Mouse (Mus musculus) limb, embryonic 15.5 days (tissue): ENCODE results near the gene Sys1. TPM values are rescaled to one million over a fixed set of nuclear protein-coding genes. Genes with fewer than 3 reads are reported as not detected.
A peak's percentile ranks its signal among the peaks of the same experiment; 100 is the strongest.

Experiments
- ATAC-seq: fragments of 200-750 bp; cut with Nextera tagmentation; 2 replicates; pipeline ENCODE4 v1.8.0; 2017; ENCODE audit warnings: low read depth, moderate TSS enrichment; ENCODE audit not compliant: insufficient number of reproducible peaks, low FRiP score, low TSS enrichment
- H3K27ac ChIP-seq: fragments of 300-500 bp; sonication (generic); 2 replicates; pipeline ENCODE4 v1.5.1; 2015; ENCODE audit warnings: moderate library complexity, mild to moderate bottlenecking, inconsistent platforms
- H3K27me3 ChIP-seq: fragments of 300-500 bp; sonication (generic); 2 replicates; pipeline ENCODE4 v1.6.1; 2015; ENCODE audit warnings: inconsistent platforms
- H3K36me3 ChIP-seq: fragments of 300-500 bp; sonication (generic); 2 replicates; pipeline ENCODE4 v1.6.1; 2015; ENCODE audit warnings: inconsistent platforms
- H3K4me1 ChIP-seq: fragments of 300-500 bp; sonication (generic); 2 replicates; pipeline ENCODE4 v1.6.1; 2015; ENCODE audit warnings: inconsistent platforms
- H3K4me2 ChIP-seq: fragments of 300-500 bp; sonication (generic); 2 replicates; pipeline ENCODE4 v1.6.1; 2015; ENCODE audit warnings: mild to moderate bottlenecking, inconsistent platforms
- H3K4me3 ChIP-seq: fragments of 300-500 bp; sonication (generic); 2 replicates; pipeline ENCODE4 v1.5.1; 2015; ENCODE audit warnings: mild to moderate bottlenecking, inconsistent platforms
- H3K9ac ChIP-seq: fragments of 300-500 bp; sonication (generic); 2 replicates; pipeline ENCODE4 v1.6.1; 2015; ENCODE audit warnings: inconsistent platforms
- H3K9me3 ChIP-seq: fragments of 300-500 bp; sonication (generic); 2 replicates; pipeline ENCODE4 v1.6.1; 2016; ENCODE audit warnings: inconsistent platforms
- WGBS: fragments of 180-500 bp; shearing (Covaris S2); methylation state at CpG from one replicate; pipeline ENCODE4 v1.1.7; 2015; 5-methylcytosine and 5-hydroxymethylcytosine counted together
- polyA plus RNA-seq: library from polyadenylated mRNA; unstranded; fragments of >200 nt; fragmentation: Nextera tagmentation; extraction: Ambion mirVana; gene quantifications from 2 replicates; pipeline ENCODE4 v1.2.1, GENCODE M21; 2015

The Sys1 gene
- polyA plus RNA-seq, 1 experiment from 2014 or later = 61.2 TPM

DNA sequence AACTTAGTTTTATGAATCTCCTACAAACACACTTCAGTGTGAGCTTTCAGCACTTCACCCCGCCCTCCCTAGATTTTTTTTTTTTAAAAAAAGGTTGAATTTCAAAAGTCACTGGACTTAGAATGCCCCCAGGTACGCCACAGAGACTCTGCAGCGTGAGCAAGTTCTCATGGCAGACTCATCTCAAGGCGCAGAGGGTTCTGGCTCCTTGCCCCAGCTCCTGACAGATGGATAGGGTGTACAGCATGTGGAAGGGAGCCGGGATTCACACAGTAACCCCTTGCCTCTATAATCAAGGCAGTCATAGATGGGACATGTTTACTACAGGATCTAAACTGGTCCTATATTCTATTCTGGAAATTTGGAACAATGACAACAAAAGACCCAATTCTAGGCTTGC lies 31.4 kb upstream of the Sys1 start:
- Histone ChIP-seq H3K4me3 (no peak overlapping the region), H3K9ac (no peak overlapping the region), H3K4me1 (peaks cover 13% of the 10 kb centered on the region; the same call in 1 of the 2 replicates), H3K9me3 (no peaks in the 10 kb centered on the region), H3K36me3 (peaks cover 60% of the 10 kb centered on the region), H3K27me3 (no peaks in the 10 kb centered on the region; the same call in 1 of the 2 replicates), H3K4me2 (no peak overlapping the region), H3K27ac (no peak overlapping the region)
- WGBS = 62% methylated on average over 5 of the region's 5 CpGs
- no peak for ATAC-seq

DNA sequence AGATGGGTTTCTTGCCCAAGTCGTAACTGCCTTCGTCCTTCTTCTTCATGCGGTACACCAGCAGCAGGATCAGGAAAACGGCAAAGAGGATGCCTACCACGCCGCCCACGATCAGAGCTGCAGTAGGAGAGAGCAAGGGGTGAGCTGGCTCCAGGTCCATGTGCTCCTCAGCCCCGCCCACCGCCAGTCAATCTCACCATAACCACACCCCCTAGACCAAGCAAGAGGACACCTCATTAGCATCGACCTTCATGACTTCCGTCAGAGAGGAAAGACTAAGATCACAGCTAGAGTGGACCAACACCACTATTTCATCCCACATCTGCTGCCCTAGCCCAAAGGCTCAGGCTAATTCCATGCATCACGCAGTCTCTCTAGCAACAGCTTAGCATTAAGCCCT lies 30.6 kb upstream of the Sys1 start:
- Histone ChIP-seq H3K27me3 (no peaks in the 10 kb centered on the region; the same call in 1 of the 2 replicates), H3K36me3 (peaks cover 60% of the 10 kb centered on the region), H3K9ac (no peak overlapping the region), H3K4me3 (no peak overlapping the region), H3K27ac (no peak overlapping the region), H3K4me1 (peaks cover 21% of the 10 kb centered on the region), H3K9me3 (no peaks in the 10 kb centered on the region), H3K4me2 (no peak overlapping the region)
- no peak for ATAC-seq
- WGBS = 35% methylated on average over 12 of the region's 12 CpGs

DNA sequence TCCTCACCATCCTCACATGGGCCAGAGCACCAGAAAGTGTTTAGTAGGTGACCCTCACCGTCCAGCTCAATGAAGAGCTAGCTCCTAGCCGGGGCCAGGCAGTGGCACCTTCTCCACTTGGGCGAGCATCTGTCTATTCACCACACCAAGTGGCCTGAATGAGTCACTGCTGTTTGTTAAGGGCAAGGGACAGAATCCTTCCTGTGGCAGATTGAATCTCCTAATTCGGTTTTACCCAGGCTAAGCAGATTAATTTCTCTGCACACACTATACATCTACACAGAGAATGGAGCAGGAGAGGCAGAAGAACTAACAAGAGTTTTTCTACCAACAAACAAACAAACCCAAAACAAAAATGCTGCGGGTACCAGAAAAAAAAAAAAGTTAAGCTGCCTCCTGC lies 29.8 kb upstream of the Sys1 start:
- no peak for ATAC-seq
- Histone ChIP-seq H3K4me2 (no peak overlapping the region), H3K4me1 (peaks cover 27% of the 10 kb centered on the region), H3K27me3 (no peaks in the 10 kb centered on the region; the same call in 1 of the 2 replicates), H3K36me3 (peaks cover 60% of the 10 kb centered on the region), H3K4me3 (no peak overlapping the region), H3K27ac (no peak overlapping the region), H3K9ac (no peak overlapping the region), H3K9me3 (no peaks in the 10 kb centered on the region)
- 88% methylated on average over 5 of the region's 5 CpGs for WGBS

DNA sequence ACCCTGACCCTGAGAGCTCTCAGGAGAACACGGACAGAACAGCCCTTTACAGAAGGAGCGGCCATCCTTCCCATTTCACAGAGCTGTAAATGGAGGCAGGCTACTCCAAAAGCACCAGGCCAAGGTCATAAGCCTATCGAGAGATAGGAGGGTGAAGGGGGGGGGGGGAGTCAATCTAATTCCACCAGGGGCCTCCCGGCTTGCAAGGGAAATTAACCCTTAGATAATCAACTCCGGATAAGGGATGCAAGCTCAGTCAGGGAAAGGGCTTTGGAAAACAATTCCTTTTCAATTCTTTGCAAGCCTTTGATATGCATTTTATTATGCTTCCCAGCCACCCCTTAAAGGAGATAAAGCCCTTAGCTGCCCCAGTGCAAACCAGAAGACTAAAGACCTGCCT lies 28.3 kb upstream of the Sys1 start:
- Histone ChIP-seq H3K36me3 (peaks cover 57% of the 10 kb centered on the region), H3K27ac (no peak overlapping the region), H3K9me3 (no peaks in the 10 kb centered on the region), H3K27me3 (no peaks in the 10 kb centered on the region; the same call in 1 of the 2 replicates), H3K4me2 (no peak overlapping the region), H3K4me1 (peaks cover 31% of the 10 kb centered on the region), H3K9ac (no peak overlapping the region), H3K4me3 (no peak overlapping the region)
- WGBS = 43% methylated on average over 5 of the region's 5 CpGs
- ATAC-seq = no peak

DNA sequence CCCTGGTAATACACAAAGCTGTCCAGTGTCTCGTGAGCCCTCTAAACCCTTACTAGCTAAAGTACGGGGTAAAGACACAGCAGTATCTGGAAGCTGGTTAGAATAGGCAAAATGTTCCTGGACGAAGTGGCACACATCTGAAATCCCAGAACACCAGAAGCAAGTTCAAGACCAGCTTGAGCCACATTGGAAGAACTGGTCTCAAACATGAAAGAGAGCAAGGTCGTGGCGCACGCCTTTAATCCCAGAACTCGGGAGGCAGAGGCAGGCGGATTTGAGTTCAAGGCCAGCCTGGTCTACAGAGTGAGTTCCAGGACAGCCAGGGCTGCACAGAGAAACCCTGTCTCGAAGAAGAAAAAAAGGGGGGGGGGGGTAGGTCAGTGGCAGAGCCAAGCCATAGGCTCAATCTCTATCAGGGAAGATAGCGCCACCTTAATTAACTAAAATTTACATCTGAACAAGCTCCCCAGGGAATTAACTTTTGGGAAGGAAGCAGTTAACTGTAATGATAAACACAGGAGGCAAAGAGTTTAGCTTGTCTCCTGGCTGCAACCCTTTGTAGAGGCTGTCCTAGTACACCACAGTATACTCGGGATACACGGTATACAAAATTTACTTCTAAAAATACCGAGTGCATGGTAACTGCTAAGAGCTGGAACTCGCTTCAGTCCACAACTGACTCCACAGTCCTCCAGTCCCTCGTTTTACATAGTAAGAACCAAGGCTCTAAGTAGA lies 26.7 kb upstream of the Sys1 start:
- WGBS = 49% methylated on average over 15 of the region's 15 CpGs
- peak overlapping the region; percentile 2; the same call in 1 of the 2 replicates for H3K27ac ChIP-seq
- H3K9me3 ChIP-seq = no peaks in the 10 kb centered on the region
- ATAC-seq = no peak
- peaks cover 45% of the 10 kb centered on the region for H3K36me3 ChIP-seq
- H3K4me3 ChIP-seq = no peak overlapping the region
- H3K9ac ChIP-seq = no peak overlapping the region
- no peak overlapping the region for H3K4me2 ChIP-seq
- H3K4me1 ChIP-seq = peaks cover 47% of the 10 kb centered on the region
- H3K27me3 ChIP-seq = no peaks in the 10 kb centered on the region; the same call in 1 of the 2 replicates

DNA sequence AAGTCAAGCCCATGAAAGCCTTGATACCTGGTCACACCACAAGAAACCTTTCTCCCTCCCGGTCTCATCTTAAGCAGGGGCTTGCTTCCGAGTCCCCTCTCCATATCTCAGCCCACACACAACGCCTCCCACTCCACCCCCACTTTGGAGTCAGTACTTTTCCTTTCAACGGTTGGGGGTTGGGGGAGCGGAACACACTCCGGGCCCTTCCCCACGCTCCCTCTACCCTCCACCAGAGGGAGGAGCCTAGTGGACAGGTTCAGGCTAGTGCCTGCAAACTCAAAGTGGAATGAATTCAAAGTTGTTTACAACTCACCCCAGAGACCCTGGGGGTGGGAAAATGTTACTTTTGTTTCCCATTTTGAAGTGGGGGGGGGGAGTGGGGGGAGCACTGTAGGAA lies 26.1 kb upstream of the Sys1 start:
- 20% methylated on average over 7 of the region's 7 CpGs for WGBS
- Histone ChIP-seq H3K9me3 (no peaks in the 10 kb centered on the region), H3K27me3 (no peaks in the 10 kb centered on the region; the same call in 1 of the 2 replicates), H3K4me3 (no peak overlapping the region), H3K4me1 (peaks cover 53% of the 10 kb centered on the region), H3K27ac (peak overlapping the region; percentile 2), H3K36me3 (peaks cover 41% of the 10 kb centered on the region), H3K4me2 (no peak overlapping the region), H3K9ac (no peak overlapping the region)
- no peak for ATAC-seq

DNA sequence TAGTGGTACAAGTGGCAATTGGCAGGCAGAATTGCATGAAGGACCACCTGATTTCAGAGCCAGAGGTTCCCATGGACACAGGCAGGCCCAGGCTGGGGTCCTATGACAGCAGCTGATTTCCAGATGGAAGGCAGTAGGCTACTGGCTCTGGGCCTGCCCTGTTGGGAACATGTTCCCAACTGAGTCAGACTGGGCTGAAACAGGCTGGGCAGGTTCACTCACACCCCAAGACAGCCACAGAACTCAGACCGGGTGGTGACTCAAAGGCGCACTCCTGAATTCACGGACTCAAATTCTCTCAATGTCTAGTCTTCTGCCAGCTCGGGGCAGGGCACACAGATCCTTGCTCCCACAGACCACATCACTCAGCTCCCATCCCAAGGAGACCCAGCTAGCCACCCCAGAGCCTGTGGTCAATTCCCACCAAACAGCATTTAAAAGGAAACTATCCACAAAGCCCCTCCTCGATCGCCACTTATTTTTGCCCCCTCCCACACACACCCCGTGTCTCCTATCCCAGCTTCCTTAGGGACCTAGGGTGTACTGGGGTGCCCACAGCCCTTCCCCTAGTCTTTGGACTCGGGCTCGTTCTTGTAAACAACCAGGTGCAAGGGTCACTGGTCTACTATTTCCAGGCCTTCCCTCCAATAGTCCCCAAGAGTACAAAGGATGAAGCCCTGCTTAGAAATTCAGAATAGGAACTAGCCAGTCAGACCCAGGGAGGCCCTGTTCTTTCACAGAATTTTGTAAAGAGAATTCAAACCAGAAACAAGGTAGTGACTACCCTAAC lies 24.9 kb upstream of the Sys1 start:
- Histone ChIP-seq H3K4me1 (peaks cover 65% of the 10 kb centered on the region), H3K9ac (no peak overlapping the region), H3K9me3 (no peaks in the 10 kb centered on the region), H3K4me3 (no peak overlapping the region), H3K27me3 (no peaks in the 10 kb centered on the region), H3K36me3 (peaks cover 29% of the 10 kb centered on the region), H3K27ac (peak overlapping the region; percentile 80), H3K4me2 (peak overlapping the region; percentile 17; the same call in 1 of the 2 replicates)
- 50% methylated on average over 9 of the region's 9 CpGs for WGBS
- no peak for ATAC-seq

DNA sequence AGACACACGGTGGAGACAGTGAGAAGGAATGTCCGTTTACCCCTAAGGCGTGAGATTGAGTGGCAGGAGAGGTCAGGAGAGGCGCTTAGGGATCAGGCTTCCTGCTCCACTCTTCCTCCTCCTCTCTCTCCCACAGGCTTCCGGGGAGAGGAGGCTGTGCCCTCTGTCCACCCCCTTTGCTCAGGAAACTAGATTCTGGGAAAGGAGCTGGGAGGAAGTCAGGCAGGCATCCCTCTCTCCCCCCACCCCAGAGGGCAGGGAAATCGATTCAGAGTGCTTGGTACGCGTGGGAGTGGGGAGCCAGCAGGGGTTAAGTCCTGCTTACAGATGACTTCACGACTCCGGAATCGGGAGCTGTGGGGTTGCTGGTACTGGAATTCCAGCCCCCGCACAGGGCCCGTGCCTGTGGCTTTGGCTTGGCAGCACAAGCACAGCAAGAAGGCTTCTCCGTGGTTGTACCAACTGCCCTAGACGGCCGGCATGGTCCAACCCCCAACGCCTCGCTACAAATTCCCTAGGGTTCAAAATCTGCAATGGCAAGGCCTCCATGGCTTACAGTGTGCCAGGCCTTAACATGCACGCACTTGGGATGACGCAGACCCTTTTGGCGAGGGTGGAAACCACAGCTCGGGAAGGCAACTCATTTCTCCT lies 24.1 kb upstream of the Sys1 start:
- Histone ChIP-seq H3K9me3 (no peaks in the 10 kb centered on the region), H3K4me1 (peaks cover 72% of the 10 kb centered on the region), H3K9ac (no peak overlapping the region), H3K4me2 (peak overlapping the region; percentile 17; the same call in 1 of the 2 replicates), H3K27ac (peak overlapping the region; percentile 80), H3K27me3 (no peaks in the 10 kb centered on the region), H3K36me3 (peaks cover 21% of the 10 kb centered on the region), H3K4me3 (no peak overlapping the region)
- WGBS = 14% methylated on average over 22 of the region's 22 CpGs
- peak; percentile 41; the same call in 1 of the 2 replicates for ATAC-seq

DNA sequence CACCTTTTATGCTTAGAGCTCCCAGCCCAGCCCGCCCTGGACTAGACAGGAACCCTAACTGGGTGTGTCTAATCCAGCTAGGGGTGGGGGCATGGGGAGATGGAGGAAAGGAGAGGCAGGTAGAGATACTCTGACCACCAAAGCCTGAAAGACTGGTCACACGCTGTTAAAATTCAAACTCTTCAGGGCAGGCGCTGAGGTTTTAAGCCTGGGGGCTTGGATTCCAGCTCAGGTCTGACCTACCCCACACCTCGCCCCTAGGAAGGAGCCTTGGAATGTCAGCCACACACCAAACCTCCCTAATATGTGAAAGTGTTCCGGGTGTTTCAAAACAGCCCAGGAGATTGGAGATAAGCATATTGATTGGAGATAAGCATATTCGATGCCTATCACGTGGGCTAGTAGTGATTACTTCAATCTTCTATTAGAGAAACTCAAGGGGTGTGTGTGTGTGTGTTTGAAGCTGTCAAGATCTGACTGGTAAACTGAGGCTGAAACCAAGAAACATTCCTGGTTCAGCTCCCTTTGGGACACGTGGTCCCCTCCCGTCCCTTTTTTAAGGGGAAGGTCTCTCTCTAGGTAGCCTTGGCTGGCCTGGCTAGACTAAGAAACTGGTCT lies 23.4 kb upstream of the Sys1 start:
- H3K4me1 ChIP-seq = peaks cover 77% of the 10 kb centered on the region
- 0 out of 2 replicates have a peak overlapping the region, but pooled peaks have one; percentile 17 for H3K4me2 ChIP-seq
- peak overlapping the region; percentile 80 for H3K27ac ChIP-seq
- 59% methylated on average over 9 of the region's 9 CpGs for WGBS
- no peaks in the 10 kb centered on the region for H3K27me3 ChIP-seq
- ATAC-seq = 0 out of 2 replicates have a peak, but pooled peaks have one; percentile 11
- no peaks in the 10 kb centered on the region for H3K9me3 ChIP-seq
- H3K4me3 ChIP-seq = no peak overlapping the region
- H3K36me3 ChIP-seq = peaks cover 14% of the 10 kb centered on the region
- H3K9ac ChIP-seq = no peak overlapping the region

DNA sequence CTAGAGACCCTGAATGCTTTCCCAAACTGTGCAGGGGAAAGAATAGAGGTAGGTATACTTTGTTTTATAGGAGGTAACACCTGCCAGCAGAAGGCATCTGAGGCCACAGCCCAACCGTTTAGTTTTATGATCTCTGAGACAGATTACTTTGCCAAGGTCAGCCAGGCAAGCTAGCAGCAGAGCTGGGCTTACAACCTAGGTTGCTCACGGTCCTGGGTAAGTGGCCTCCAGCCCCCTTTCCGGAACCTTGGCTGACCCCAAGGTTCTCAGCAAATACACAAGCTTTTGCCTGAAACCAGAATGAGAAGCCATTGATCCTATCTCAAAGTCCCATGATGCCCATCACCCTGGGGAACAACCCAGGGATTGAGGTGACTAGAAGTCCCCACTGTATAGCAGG lies 22.1 kb upstream of the Sys1 start:
- 51% methylated on average over 3 of the region's 3 CpGs for WGBS
- Histone ChIP-seq H3K27me3 (no peaks in the 10 kb centered on the region), H3K4me2 (no peak overlapping the region), H3K4me3 (no peak overlapping the region), H3K4me1 (peaks cover 90% of the 10 kb centered on the region), H3K27ac (no peak overlapping the region), H3K36me3 (peaks cover 1% of the 10 kb centered on the region; the same call in 1 of the 2 replicates), H3K9me3 (no peaks in the 10 kb centered on the region), H3K9ac (no peak overlapping the region)
- no peak for ATAC-seq
